Mouse (Mus musculus) limb, embryonic 15.5 days (tissue): ENCODE data around the gene Pola2. TPM values are rescaled to one million over a fixed set of nuclear protein-coding genes. Genes with fewer than 3 reads are reported as not detected.
A peak's percentile ranks its signal among the peaks of the same experiment; 100 is the strongest.

Experiments used
- ATAC-seq: fragments of 200-750 bp; cut with Nextera tagmentation; 2 replicates; pipeline ENCODE4 v1.8.0; 2017; ENCODE audit warnings: low read depth, moderate TSS enrichment; ENCODE audit not compliant: insufficient number of reproducible peaks, low FRiP score, low TSS enrichment
- H3K27ac ChIP-seq: fragments of 300-500 bp; sonication (generic); 2 replicates; pipeline ENCODE4 v1.5.1; 2015; ENCODE audit warnings: moderate library complexity, mild to moderate bottlenecking, inconsistent platforms
- H3K27me3 ChIP-seq: fragments of 300-500 bp; sonication (generic); 2 replicates; pipeline ENCODE4 v1.6.1; 2015; ENCODE audit warnings: inconsistent platforms
- H3K36me3 ChIP-seq: fragments of 300-500 bp; sonication (generic); 2 replicates; pipeline ENCODE4 v1.6.1; 2015; ENCODE audit warnings: inconsistent platforms
- H3K4me1 ChIP-seq: fragments of 300-500 bp; sonication (generic); 2 replicates; pipeline ENCODE4 v1.6.1; 2015; ENCODE audit warnings: inconsistent platforms
- H3K4me2 ChIP-seq: fragments of 300-500 bp; sonication (generic); 2 replicates; pipeline ENCODE4 v1.6.1; 2015; ENCODE audit warnings: mild to moderate bottlenecking, inconsistent platforms
- H3K4me3 ChIP-seq: fragments of 300-500 bp; sonication (generic); 2 replicates; pipeline ENCODE4 v1.5.1; 2015; ENCODE audit warnings: mild to moderate bottlenecking, inconsistent platforms
- H3K9ac ChIP-seq: fragments of 300-500 bp; sonication (generic); 2 replicates; pipeline ENCODE4 v1.6.1; 2015; ENCODE audit warnings: inconsistent platforms
- H3K9me3 ChIP-seq: fragments of 300-500 bp; sonication (generic); 2 replicates; pipeline ENCODE4 v1.6.1; 2016; ENCODE audit warnings: inconsistent platforms
- WGBS: fragments of 180-500 bp; shearing (Covaris S2); methylation state at CpG from one replicate; pipeline ENCODE4 v1.1.7; 2015; 5-methylcytosine and 5-hydroxymethylcytosine counted together
- polyA plus RNA-seq: library from polyadenylated mRNA; unstranded; fragments of >200 nt; fragmentation: Nextera tagmentation; extraction: Ambion mirVana; gene quantifications from 2 replicates; pipeline ENCODE4 v1.2.1, GENCODE M21; 2015

The Pola2 gene
- polyA plus RNA-seq, 1 experiment from 2014 or later = 56.9 TPM

DNA sequence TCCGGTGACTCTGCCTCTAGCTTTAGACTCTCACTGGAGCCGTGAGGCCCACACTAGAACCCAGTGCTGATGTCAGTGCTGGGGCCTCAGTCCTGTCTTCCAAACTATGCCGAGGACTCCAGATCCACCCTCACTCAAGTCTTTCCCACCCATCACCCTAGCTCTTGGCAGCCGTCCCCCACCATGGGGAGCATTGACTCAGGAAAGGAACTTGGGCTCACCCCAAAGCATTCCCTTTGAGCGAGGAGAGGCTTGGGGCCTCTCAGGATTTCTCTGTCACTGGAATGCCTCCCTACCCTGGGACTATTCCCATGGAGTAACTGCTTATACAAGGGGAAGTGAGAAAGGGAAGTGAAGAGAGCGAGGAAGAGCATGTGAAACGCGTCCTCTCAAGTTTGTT, 18.1 kb downstream of the Pola2 start:
- Histone ChIP-seq H3K9me3 (no peaks in the 10 kb centered on the region), H3K27ac (0 out of 2 replicates have a peak overlapping the region, but pooled peaks have one; percentile 5), H3K9ac (no peak overlapping the region), H3K4me2 (no peak overlapping the region), H3K4me3 (no peak overlapping the region), H3K36me3 (peaks cover 84% of the 10 kb centered on the region), H3K27me3 (no peaks in the 10 kb centered on the region), H3K4me1 (peaks cover 13% of the 10 kb centered on the region)
- WGBS = 75% methylated on average over 8 of the region's 8 CpGs
- ATAC-seq = no peak

- Histone ChIP-seq H3K4me2 (no peak overlapping the region), H3K9ac (no peak overlapping the region), H3K4me1 (peaks cover 20% of the 10 kb centered on the region), H3K36me3 (peaks cover 76% of the 10 kb centered on the region), H3K4me3 (no peak overlapping the region), H3K27ac (no peak overlapping the region), H3K9me3 (no peaks in the 10 kb centered on the region), H3K27me3 (no peaks in the 10 kb centered on the region)
- 63% methylated on average over 7 of the region's 7 CpGs for WGBS
- ATAC-seq = no peak; the same call in 1 of the 2 replicates
Measured at GRCm38 (mm10) chr19:5945027-5945426, 19.0 kb downstream of the Pola2 start.

- Histone ChIP-seq H3K36me3 (peaks cover 74% of the 10 kb centered on the region), H3K27ac (peak overlapping the region; percentile 6; the same call in 1 of the 2 replicates), H3K4me1 (peaks cover 27% of the 10 kb centered on the region)
Measured at GRCm38 (mm10) chr19:5944145-5944544, 19.9 kb downstream of the Pola2 start.

GRCm38 (mm10) chr19:5943404-5943803, 20.6 kb downstream of the Pola2 start:
- Histone ChIP-seq H3K9ac (no peak overlapping the region), H3K36me3 (peaks cover 67% of the 10 kb centered on the region), H3K4me3 (no peak overlapping the region), H3K4me2 (no peak overlapping the region), H3K27me3 (no peaks in the 10 kb centered on the region), H3K9me3 (no peaks in the 10 kb centered on the region), H3K27ac (no peak overlapping the region), H3K4me1 (peaks cover 30% of the 10 kb centered on the region)
- ATAC-seq = no peak
- 93% methylated on average over 15 of the region's 15 CpGs for WGBS

More at GRCm38 (mm10) chr19:5944145-5944544, 19.9 kb downstream of the Pola2 start:
- 69% methylated on average over 8 of the region's 8 CpGs for WGBS
- H3K9me3 ChIP-seq = no peaks in the 10 kb centered on the region
- H3K27me3 ChIP-seq = no peaks in the 10 kb centered on the region
- no peak overlapping the region for H3K4me2 ChIP-seq
- no peak for ATAC-seq
- no peak overlapping the region for H3K9ac ChIP-seq
- H3K4me3 ChIP-seq = no peak overlapping the region

DNA sequence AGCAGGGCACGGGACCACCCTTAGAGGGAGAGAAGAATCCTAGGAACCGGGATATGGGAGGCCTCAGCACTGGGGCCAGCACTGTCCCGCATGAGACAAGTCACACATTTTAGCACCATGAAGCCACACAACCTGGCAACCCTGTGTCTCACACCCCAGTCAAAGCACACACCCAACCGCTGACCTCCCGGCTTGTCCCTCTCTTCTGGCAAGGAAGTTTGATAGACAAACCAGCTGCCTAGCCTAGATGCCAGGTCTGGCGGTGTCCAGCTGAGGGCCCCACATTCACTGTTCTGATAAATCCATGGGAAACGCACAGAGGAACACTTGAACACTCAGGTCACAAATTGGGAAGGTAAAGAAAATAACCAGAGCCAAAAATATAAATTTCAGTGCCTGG, 21.4 kb downstream of the Pola2 start:
- no peak for ATAC-seq
- Histone ChIP-seq H3K4me2 (no peak overlapping the region), H3K4me1 (peaks cover 36% of the 10 kb centered on the region), H3K9me3 (no peaks in the 10 kb centered on the region), H3K27me3 (no peaks in the 10 kb centered on the region), H3K9ac (no peak overlapping the region), H3K4me3 (no peak overlapping the region), H3K27ac (no peak overlapping the region), H3K36me3 (peaks cover 58% of the 10 kb centered on the region)
- WGBS = 89% methylated on average over 7 of the region's 7 CpGs

- no peaks in the 10 kb centered on the region for H3K9me3 ChIP-seq
- H3K9ac ChIP-seq = no peak overlapping the region
- H3K4me3 ChIP-seq = no peak overlapping the region
- H3K36me3 ChIP-seq = peaks cover 43% of the 10 kb centered on the region
- 82% methylated on average over 10 of the region's 10 CpGs for WGBS
- no peak overlapping the region for H3K4me2 ChIP-seq
- peaks cover 38% of the 10 kb centered on the region for H3K4me1 ChIP-seq
- no peaks in the 10 kb centered on the region for H3K27me3 ChIP-seq
- no peak for ATAC-seq
- H3K27ac ChIP-seq = peak overlapping the region; percentile 88
Measured at GRCm38 (mm10) chr19:5940656-5941055, 23.3 kb downstream of the Pola2 start.

DNA sequence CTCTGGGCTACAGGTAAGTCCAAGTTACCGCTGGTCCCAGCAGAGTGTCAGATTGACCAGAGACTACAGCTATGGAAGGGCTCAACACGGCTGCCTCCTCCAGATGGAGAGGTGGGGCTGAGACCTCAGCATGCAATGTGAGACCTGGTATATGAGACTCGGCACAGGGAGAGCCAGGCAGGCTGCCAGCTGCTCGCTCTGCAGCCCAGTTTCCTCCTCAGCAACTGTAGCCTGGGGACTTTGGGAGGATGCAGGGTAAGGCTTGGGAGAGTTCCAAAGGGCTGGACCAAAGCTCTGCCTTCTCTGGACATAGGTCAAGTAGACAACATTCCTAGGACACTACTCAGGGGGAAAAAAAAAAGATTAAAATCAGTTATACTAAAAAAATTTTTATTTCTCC, 23.8 kb downstream of the Pola2 start:
- Histone ChIP-seq H3K9ac (no peak overlapping the region), H3K36me3 (peaks cover 38% of the 10 kb centered on the region), H3K9me3 (no peaks in the 10 kb centered on the region), H3K4me3 (no peak overlapping the region), H3K4me2 (no peak overlapping the region), H3K27me3 (no peaks in the 10 kb centered on the region), H3K4me1 (peaks cover 43% of the 10 kb centered on the region), H3K27ac (peak overlapping the region; percentile 88)
- WGBS = 41% methylated on average over 4 of the region's 4 CpGs
- ATAC-seq = peak; percentile 60; the same call in 1 of the 2 replicates

DNA sequence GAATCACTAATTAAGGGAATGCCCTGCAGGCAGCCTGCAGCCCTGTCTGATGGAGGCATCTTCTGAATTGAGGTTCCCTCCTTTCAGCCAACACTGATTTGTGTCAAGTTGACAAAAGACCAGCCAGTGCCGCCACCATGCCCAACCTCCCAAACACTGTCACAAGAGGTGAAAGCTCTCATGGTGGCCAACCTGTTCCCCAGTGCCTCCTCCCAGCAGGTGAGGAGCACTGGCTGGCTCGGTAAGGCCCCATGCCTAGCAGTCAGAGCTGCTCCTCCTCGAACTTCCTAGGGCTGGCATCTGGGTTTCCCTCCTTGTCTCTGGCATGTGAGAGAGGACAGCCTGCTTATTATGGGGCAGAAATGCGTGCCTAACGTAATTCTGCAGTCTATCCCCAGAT, 24.3 kb downstream of the Pola2 start:
- Histone ChIP-seq H3K9me3 (no peaks in the 10 kb centered on the region), H3K27me3 (no peaks in the 10 kb centered on the region), H3K27ac (peak overlapping the region; percentile 88), H3K9ac (no peak overlapping the region), H3K4me2 (no peak overlapping the region), H3K4me3 (no peak overlapping the region), H3K36me3 (peaks cover 36% of the 10 kb centered on the region), H3K4me1 (peaks cover 42% of the 10 kb centered on the region)
- WGBS = 77% methylated on average over 5 of the region's 5 CpGs
- ATAC-seq = no peak

DNA sequence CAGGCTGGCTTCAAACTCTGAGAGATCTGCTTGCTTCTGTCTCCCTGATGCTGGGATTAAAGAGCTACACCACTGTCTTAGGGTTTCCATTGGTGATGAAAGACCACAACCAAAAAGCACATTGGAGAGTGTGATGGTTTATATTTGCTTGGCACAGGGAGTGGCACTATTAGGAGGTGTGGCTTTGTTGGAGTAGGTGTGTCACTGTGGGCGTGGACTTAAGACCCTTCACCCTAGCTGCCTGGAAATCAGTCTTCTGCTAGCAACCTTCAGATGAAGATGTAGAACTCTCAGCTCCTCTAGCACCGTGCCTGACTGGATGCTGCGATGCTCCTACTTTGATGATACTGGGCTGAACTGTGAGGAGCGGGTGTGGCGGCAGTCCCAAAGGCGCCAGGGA, 25.5 kb downstream of the Pola2 start:
- no peak overlapping the region for H3K27ac ChIP-seq

DNA sequence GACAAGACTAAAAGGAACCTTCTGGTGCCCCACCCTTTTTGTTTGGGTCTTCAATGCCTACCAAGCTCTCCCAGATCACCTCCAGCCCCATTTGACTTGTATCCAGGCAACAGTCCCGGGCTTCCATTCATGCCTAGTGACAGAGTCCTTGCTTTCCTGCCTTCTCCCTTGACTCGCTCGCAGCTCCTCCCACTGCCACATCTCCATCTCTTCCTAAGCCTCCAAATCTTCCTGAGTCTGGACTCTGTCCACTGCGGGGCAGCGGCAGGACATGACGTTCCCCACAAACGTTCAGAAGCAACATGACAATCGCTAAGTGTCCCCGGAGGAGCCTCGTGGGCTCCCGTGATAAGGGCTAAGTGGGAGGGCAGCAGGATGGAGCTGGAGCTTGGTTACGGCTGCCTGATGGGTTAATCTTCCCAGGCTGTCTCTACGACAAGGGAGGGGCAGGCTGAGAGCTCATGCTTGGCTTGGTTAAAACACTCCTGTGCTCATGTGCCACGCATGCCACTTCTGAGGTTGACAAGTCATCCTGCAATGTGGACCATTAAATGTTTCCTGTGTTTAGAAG, 26.1 kb downstream of the Pola2 start:
- Histone ChIP-seq H3K9me3 (no peaks in the 10 kb centered on the region), H3K36me3 (peaks cover 24% of the 10 kb centered on the region), H3K27me3 (no peaks in the 10 kb centered on the region), H3K4me3 (no peak overlapping the region), H3K4me2 (no peak overlapping the region), H3K4me1 (peaks cover 40% of the 10 kb centered on the region), H3K9ac (no peak overlapping the region), H3K27ac (no peak overlapping the region)
- WGBS = 40% methylated on average over 14 of the region's 14 CpGs
- ATAC-seq = no peak

More for the DNA sequence above, 25.5 kb downstream of the Pola2 start:
- no peak overlapping the region for H3K4me3 ChIP-seq
- H3K4me2 ChIP-seq = no peak overlapping the region
- no peak for ATAC-seq
- WGBS = 88% methylated on average over 6 of the region's 6 CpGs
- peaks cover 30% of the 10 kb centered on the region for H3K36me3 ChIP-seq
- no peaks in the 10 kb centered on the region for H3K9me3 ChIP-seq
- no peaks in the 10 kb centered on the region for H3K27me3 ChIP-seq
- H3K9ac ChIP-seq = no peak overlapping the region
- H3K4me1 ChIP-seq = peaks cover 40% of the 10 kb centered on the region

DNA sequence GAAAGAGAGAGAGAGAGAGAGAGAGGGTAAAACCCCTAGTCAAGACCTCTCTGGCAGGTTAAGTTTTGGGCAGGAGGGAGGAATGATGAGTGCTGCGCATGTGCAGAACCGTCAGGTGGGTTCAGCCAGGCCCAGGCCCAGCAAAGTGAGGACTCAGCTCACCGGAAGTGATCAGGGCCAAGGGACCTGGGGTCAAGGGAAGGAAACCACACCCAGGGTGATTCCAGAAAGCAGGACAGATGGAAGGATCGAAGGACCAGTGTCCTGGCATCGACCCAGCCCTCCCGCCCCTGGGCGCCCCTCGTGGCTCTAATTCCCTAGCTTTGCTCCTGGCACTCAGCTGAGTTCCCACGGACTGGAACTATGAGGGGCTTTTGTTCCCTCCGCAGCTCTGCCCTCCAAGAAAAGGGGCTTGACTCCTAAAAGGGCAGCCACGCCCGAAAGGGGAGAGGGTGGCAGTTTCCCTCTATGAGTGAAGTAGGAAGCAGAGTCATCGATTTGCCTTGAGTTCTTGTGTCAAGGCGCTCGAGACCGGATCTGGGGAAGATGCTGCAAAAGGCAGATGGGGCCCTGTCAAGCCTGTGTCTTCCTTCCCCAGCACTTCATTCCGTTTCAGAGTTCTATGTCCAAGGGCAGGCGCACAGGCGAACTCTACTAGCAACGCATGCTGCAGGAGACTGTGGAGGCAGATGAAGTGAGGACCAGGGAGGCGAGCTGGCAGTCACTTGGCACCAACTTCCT, 26.7 kb downstream of the Pola2 start:
- Histone ChIP-seq H3K4me3 (no peak overlapping the region), H3K9ac (no peak overlapping the region), H3K36me3 (peaks cover 18% of the 10 kb centered on the region), H3K4me1 (peaks cover 40% of the 10 kb centered on the region), H3K4me2 (no peak overlapping the region), H3K9me3 (no peaks in the 10 kb centered on the region), H3K27me3 (no peaks in the 10 kb centered on the region), H3K27ac (0 out of 2 replicates have a peak overlapping the region, but pooled peaks have one; percentile 44)
- ATAC-seq = no peak
- 76% methylated on average over 21 of the region's 21 CpGs for WGBS

GRCm38 (mm10) chr19:5935691-5936090, 28.3 kb downstream of the Pola2 start:
- Histone ChIP-seq H3K36me3 (peaks cover 7% of the 10 kb centered on the region), H3K27ac (peak overlapping the region; percentile 72; the same call in 1 of the 2 replicates), H3K9me3 (no peaks in the 10 kb centered on the region), H3K27me3 (no peaks in the 10 kb centered on the region), H3K4me1 (peaks cover 39% of the 10 kb centered on the region), H3K9ac (no peak overlapping the region), H3K4me2 (no peak overlapping the region), H3K4me3 (no peak overlapping the region)
- ATAC-seq = no peak
- WGBS = 56% methylated on average over 5 of the region's 5 CpGs
